Mouse (Mus musculus): Measurements from ENCODE around the gene Sparcl1. TPM values are rescaled to one million over a fixed set of nuclear protein-coding genes. Genes with fewer than 3 reads are reported as not detected.

Gene Sparcl1
- total RNA-seq, 2 experiments from 2014 or later: 24.9 to 34.7 TPM

Small RNA genes within 50 kb of the gene (microRNA-seq; reads per million reads assigned to microRNA genes)
- gene Mir5619: not detected

Other genes with a start within 250 kb of the Sparcl1 start
- 10 to 100 TPM; 19.7 to 20.5 TPM for gene Klhl8, start 202.5 kb downstream of the Sparcl1 start, total RNA-seq (2021)
- gene Hsd17b13, start 136.3 kb downstream of the Sparcl1 start, total RNA-seq (2021): under 1 TPM in 1 of 2 experiments, not detected in 1; 0.20 TPM
- 10 to 100 TPM; 50.4 to 80.2 TPM for gene Hsd17b11, start 91.8 kb downstream of the Sparcl1 start, total RNA-seq (2021)
- gene Nudt9, start 67.4 kb downstream of the Sparcl1 start, total RNA-seq (2021): 10 to 100 TPM; 58.6 to 67.5 TPM
- gene Gm17660, start 36.1 kb downstream of the Sparcl1 start, total RNA-seq (2021): not detected
- gene Dspp, start 57.0 kb upstream of the Sparcl1 start, total RNA-seq (2021): not detected
- gene Dmp1, start 88.9 kb upstream of the Sparcl1 start, total RNA-seq (2021): not detected
- not detected for gene Ibsp, start 185.4 kb upstream of the Sparcl1 start, total RNA-seq (2021)
- not detected for gene Mepe, start 211.6 kb upstream of the Sparcl1 start, total RNA-seq (2021)